Mouse (Mus musculus) lung, postnatal 4 days (tissue): Measurements from ENCODE around the gene Lrrc32.
A peak's percentile ranks its signal among the peaks of the same experiment; 100 is the strongest.

Experiments used
- DNase-seq, 2 experiments: peaks; one replicate each; pipeline ENCODE4 v3.0.0; 2021

Gene Lrrc32

GRCm38 (mm10) chr7:98489131-98489530 lies at the start of gene Lrrc32:
Lrrc32 (plus strand) TSS chr7:98489283.
- DNase-seq = no peak

- peak in 1 of 2 experiments; percentile 24 for DNase-seq
These were observed 49.1 kb upstream of the Lrrc32 start, which contains the start of gene Gucy2d for GRCm38 (mm10) chr7:98439956-98440466. Gucy2d (plus strand) TSS chr7:98440416.

GRCm38 (mm10) chr7:98446873-98447272 lies 42.2 kb upstream of the Lrrc32 start:
- peak in 1 of 2 experiments; percentile 32 for DNase-seq

- DNase-seq = peak; percentile 11 to 23
These were observed 41.3 kb upstream of the Lrrc32 start for GRCm38 (mm10) chr7:98447585-98448308.

GRCm38 (mm10) chr7:98448309-98448630 lies 40.8 kb upstream of the Lrrc32 start:
- DNase-seq = peak in 1 of 2 experiments; percentile 8

- DNase-seq = peak in 1 of 2 experiments; percentile 13
These were observed 39.4 kb upstream of the Lrrc32 start for GRCm38 (mm10) chr7:98449696-98450095.

GRCm38 (mm10) chr7:98454397-98455120 lies 34.5 kb upstream of the Lrrc32 start:
- DNase-seq = peak in 1 of 2 experiments; percentile 14

GRCm38 (mm10) chr7:98460319-98460718 lies 28.8 kb upstream of the Lrrc32 start:
- peak in 1 of 2 experiments; percentile 8 for DNase-seq

GRCm38 (mm10) chr7:98469089-98469488 lies 20.0 kb upstream of the Lrrc32 start:
- DNase-seq = no peak

- DNase-seq = no peak
These were observed 16.6 kb upstream of the Lrrc32 start for GRCm38 (mm10) chr7:98472529-98472928.

- no peak for DNase-seq
These were observed 14.5 kb upstream of the Lrrc32 start for GRCm38 (mm10) chr7:98474558-98474957.

GRCm38 (mm10) chr7:98477153-98477552 lies 11.9 kb upstream of the Lrrc32 start:
- DNase-seq = no peak

- no peak for DNase-seq
These were observed 8.6 kb upstream of the Lrrc32 start for GRCm38 (mm10) chr7:98480481-98480880.

GRCm38 (mm10) chr7:98481066-98481734 lies 7.9 kb upstream of the Lrrc32 start:
- peak; percentile 79 to 88 for DNase-seq

GRCm38 (mm10) chr7:98481861-98482260 lies 7.2 kb upstream of the Lrrc32 start:
- no peak for DNase-seq

GRCm38 (mm10) chr7:98482551-98483267 lies 6.4 kb upstream of the Lrrc32 start:
- peak; percentile 54 to 55 for DNase-seq

GRCm38 (mm10) chr7:98483268-98483607 lies 5.8 kb upstream of the Lrrc32 start:
- no peak for DNase-seq

- no peak for DNase-seq
These were observed 4.2 kb upstream of the Lrrc32 start for GRCm38 (mm10) chr7:98484878-98485277.

- no peak for DNase-seq
These were observed 3.6 kb upstream of the Lrrc32 start for GRCm38 (mm10) chr7:98485508-98485907.

GRCm38 (mm10) chr7:98486471-98486917 lies 2.6 kb upstream of the Lrrc32 start:
- no peak for DNase-seq

- no peak for DNase-seq
These were observed 1.7 kb upstream of the Lrrc32 start for GRCm38 (mm10) chr7:98487202-98487980.
